ENCODE assay signal across 8 mouse cellular contexts in the genomic region with DNA sequence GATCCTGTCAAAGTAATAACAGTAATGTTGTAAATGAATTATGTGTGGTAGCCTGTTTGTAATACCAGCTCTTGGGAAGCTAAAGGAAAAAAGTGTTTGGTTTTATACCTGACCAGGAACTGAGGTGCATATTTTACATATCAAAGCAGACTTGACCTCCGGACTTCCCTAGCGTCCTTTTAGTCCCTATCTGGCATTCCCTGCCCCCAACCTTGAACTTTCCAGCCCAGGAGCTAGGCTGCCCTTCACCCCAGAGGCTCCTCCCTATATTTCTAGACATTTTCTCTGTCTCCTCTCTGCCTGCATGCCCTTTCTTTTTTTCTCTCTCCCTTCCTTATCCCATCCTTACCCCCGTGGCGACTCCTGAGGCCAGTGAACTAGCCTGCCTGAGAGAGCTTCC. TPM values are rescaled to one million over a fixed set of nuclear protein-coding genes. Genes with fewer than 3 reads are reported as not detected.
DNase-seq lines count a peak whose midpoint lies in the region; ATAC-seq and TF ChIP-seq lines count a peak whose summit lies in the region.

No protein-coding gene starts in this region.

- peak overlapping the region; percentile 97; the same call in 1 of the 2 replicates for H3K4me3 ChIP-seq in lung, embryonic 14.5 days (ENCODE audit: low read depth, low read length)
- peak overlapping the region; percentile 77 for H3K4me3 ChIP-seq in forebrain, embryonic 13.5 days
- peak overlapping the region; percentile 97 for H3K4me3 ChIP-seq in hindbrain, postnatal 0 days (ENCODE audit: low read length)
- peak overlapping the region; percentile 92 for H3K4me3 ChIP-seq in midbrain, postnatal 0 days (ENCODE audit: low read depth, low read length)

- intact Hi-C loops in left cerebral cortex, postnatal 36 days (cut with DNase I) = no loop called here

- 32% methylated on average over 4 of the region's 4 CpGs for WGBS in lung, embryonic 14.5 days
- 45% methylated on average over 4 of the region's 4 CpGs for WGBS in forebrain, embryonic 13.5 days
- 41% methylated on average over 4 of the region's 4 CpGs for WGBS in hindbrain, postnatal 0 days
- 42% methylated on average over 4 of the region's 4 CpGs for WGBS in midbrain, postnatal 0 days

- no peaks in the 10 kb centered on the region for H3K9me3 ChIP-seq in lung, embryonic 14.5 days (ENCODE audit: low read depth, low read length)
- no peaks in the 10 kb centered on the region for H3K9me3 ChIP-seq in forebrain, embryonic 13.5 days (replicated peaks)
- no peaks in the 10 kb centered on the region for H3K9me3 ChIP-seq in hindbrain, postnatal 0 days (ENCODE audit: low read length)
- H3K9me3 ChIP-seq in midbrain, postnatal 0 days (ENCODE audit: low read length) = no peaks in the 10 kb centered on the region

- TF ChIP-seq CTCF in lung, embryonic 14.5 days (IDR thresholded peaks at IDR 0.05; ENCODE audit: low read depth) = no peak
- no peak for TF ChIP-seq CTCF in hindbrain, postnatal 0 days (IDR thresholded peaks at IDR 0.05; ENCODE audit: low read depth)
- no peak for TF ChIP-seq CTCF in midbrain, postnatal 0 days (IDR thresholded peaks at IDR 0.05)

- H3K4me1 ChIP-seq in lung, embryonic 14.5 days (ENCODE audit: insufficient read depth) = no peaks in the 10 kb centered on the region
- peaks cover 16% of the 10 kb centered on the region for H3K4me1 ChIP-seq in forebrain, embryonic 13.5 days
- no peaks in the 10 kb centered on the region; the same call in 1 of the 2 replicates for H3K4me1 ChIP-seq in hindbrain, postnatal 0 days (ENCODE audit: insufficient read depth, low read length)
- 0 out of 2 replicates have a peak, but pooled peaks cover 3% of the 10 kb centered on the region for H3K4me1 ChIP-seq in midbrain, postnatal 0 days (ENCODE audit: insufficient read depth, low read length)

- no peak overlapping the region for H3K9ac ChIP-seq in lung, embryonic 14.5 days
- H3K9ac ChIP-seq in forebrain, embryonic 13.5 days = no peak overlapping the region
- H3K9ac ChIP-seq in hindbrain, postnatal 0 days (replicated peaks; ENCODE audit: low read length) = no peak overlapping the region
- no peak overlapping the region for H3K9ac ChIP-seq in midbrain, postnatal 0 days (replicated peaks; ENCODE audit: low read length, poor library complexity, severe bottlenecking)

- no peak for ATAC-seq in lung, embryonic 14.5 days (ENCODE audit: insufficient read depth)
- no peak for ATAC-seq in forebrain, embryonic 13.5 days
- ATAC-seq in hindbrain, postnatal 0 days = no peak
- no peak for ATAC-seq in midbrain, postnatal 0 days (ENCODE audit: low FRiP score)

- H3K36me3 ChIP-seq in lung, embryonic 14.5 days (ENCODE audit: insufficient read depth) = no peaks in the 10 kb centered on the region
- no peaks in the 10 kb centered on the region for H3K36me3 ChIP-seq in forebrain, embryonic 13.5 days (ENCODE audit: poor library complexity, severe bottlenecking)
- H3K36me3 ChIP-seq in hindbrain, postnatal 0 days (ENCODE audit: insufficient read depth, low read length) = no peaks in the 10 kb centered on the region
- H3K36me3 ChIP-seq in midbrain, postnatal 0 days (ENCODE audit: insufficient read depth, low read length) = no peaks in the 10 kb centered on the region

- H3K4me2 ChIP-seq in lung, embryonic 14.5 days = peak overlapping the region; percentile 74
- peak overlapping the region; percentile 73 for H3K4me2 ChIP-seq in forebrain, embryonic 13.5 days
- H3K4me2 ChIP-seq in hindbrain, postnatal 0 days (ENCODE audit: low read depth, low read length) = peak overlapping the region; percentile 67
- H3K4me2 ChIP-seq in midbrain, postnatal 0 days (ENCODE audit: low read depth, low read length, poor library complexity, severe bottlenecking) = peak overlapping the region; percentile 63

- 0 out of 2 replicates have a peak, but pooled peaks cover 16% of the 10 kb centered on the region for H3K27me3 ChIP-seq in lung, embryonic 14.5 days (ENCODE audit: insufficient read depth, low read length)
- no peaks in the 10 kb centered on the region for H3K27me3 ChIP-seq in forebrain, embryonic 13.5 days
- no peaks in the 10 kb centered on the region for H3K27me3 ChIP-seq in hindbrain, postnatal 0 days (ENCODE audit: insufficient read depth, low read length)
- H3K27me3 ChIP-seq in midbrain, postnatal 0 days (ENCODE audit: insufficient read depth, low read length) = no peaks in the 10 kb centered on the region

- DNase-seq in lung, embryonic 14.5 days = no peak
- DNase-seq in lung, postnatal 36 days = no peak
- DNase-seq in hindbrain, postnatal 0 days (ENCODE audit: low spot score) = no peak
- no peak for DNase-seq in midbrain, postnatal 0 days (ENCODE audit: low spot score)
- DNase-seq in frontal cortex, postnatal 36 days (ENCODE audit: low spot score in 2 of 2) = no peak
- DNase-seq in testis, postnatal 10 days (ENCODE audit: low spot score) = no peak
- no peak for DNase-seq in left cerebral cortex, postnatal 36 days (ENCODE audit: low spot score in 2 of 2)

- no peak overlapping the region for H3K27ac ChIP-seq in lung, embryonic 14.5 days (ENCODE audit: low read depth)
- no peak overlapping the region for H3K27ac ChIP-seq in forebrain, embryonic 13.5 days
- H3K27ac ChIP-seq in hindbrain, postnatal 0 days = peak overlapping the region; percentile 96; the same call in 1 of the 2 replicates
- peak overlapping the region; percentile 95 for H3K27ac ChIP-seq in midbrain, postnatal 0 days (ENCODE audit: low read depth, low read length)

RNA-seq across cellular contexts. Expression of gene Mkrn1, which starts 0.6 kb away (rescaled TPM):
- polyA plus RNA-seq in lung, embryonic 14.5 days (2014; fragmentation: Nextera tagmentation; extraction: Ambion mirVana) = 59.6 and 61.2 TPM in 2 replicates
- 171 and 175 TPM in 2 replicates for polyA plus RNA-seq in forebrain, embryonic 13.5 days (2015; fragmentation: Nextera tagmentation; extraction: Ambion mirVana)
- total RNA-seq in hindbrain, postnatal 0 days (2014; rRNA removed) = 212 and 244 TPM in 2 replicates
- polyA plus RNA-seq in hindbrain, postnatal 0 days (2015; fragmentation: Nextera tagmentation; extraction: Ambion mirVana) = 204 and 219 TPM in 2 replicates
- total RNA-seq in midbrain, postnatal 0 days (2014; rRNA removed) = 201 and 269 TPM in 2 replicates
- 232 and 238 TPM in 2 replicates for polyA plus RNA-seq in midbrain, postnatal 0 days (2015; fragmentation: Nextera tagmentation; extraction: Ambion mirVana)
- total RNA-seq in left cerebral cortex, postnatal 36 days (2021) = 100 to 1,000 TPM; 131 to 151 TPM

RNA-seq across cellular contexts. Expression of gene Rab19, which starts 39.9 kb away (rescaled TPM):
- polyA plus RNA-seq in lung, embryonic 14.5 days (2014; fragmentation: Nextera tagmentation; extraction: Ambion mirVana) = 2.8 and 3.7 TPM in 2 replicates
- polyA plus RNA-seq in forebrain, embryonic 13.5 days (2015; fragmentation: Nextera tagmentation; extraction: Ambion mirVana) = 0.29 and 0.31 TPM in 2 replicates
- total RNA-seq in hindbrain, postnatal 0 days (2014; rRNA removed) = 0.47 TPM in 1 of 2 replicates, not detected in the other
- 0.33 and 0.58 TPM in 2 replicates for polyA plus RNA-seq in hindbrain, postnatal 0 days (2015; fragmentation: Nextera tagmentation; extraction: Ambion mirVana)
- total RNA-seq in midbrain, postnatal 0 days (2014; rRNA removed) = 0.24 TPM in 1 of 2 replicates, not detected in the other
- polyA plus RNA-seq in midbrain, postnatal 0 days (2015; fragmentation: Nextera tagmentation; extraction: Ambion mirVana) = 0.25 TPM in 1 of 2 replicates, not detected in the other
- not detected for total RNA-seq in left cerebral cortex, postnatal 36 days (2021)

RNA-seq across cellular contexts. Expression of gene Slc37a3, which starts 43.4 kb away (rescaled TPM):
- 33.8 and 36.6 TPM in 2 replicates for polyA plus RNA-seq in lung, embryonic 14.5 days (2014; fragmentation: Nextera tagmentation; extraction: Ambion mirVana)
- 53.5 and 56.3 TPM in 2 replicates for polyA plus RNA-seq in forebrain, embryonic 13.5 days (2015; fragmentation: Nextera tagmentation; extraction: Ambion mirVana)
- 25.0 and 45.6 TPM in 2 replicates for total RNA-seq in hindbrain, postnatal 0 days (2014; rRNA removed)
- polyA plus RNA-seq in hindbrain, postnatal 0 days (2015; fragmentation: Nextera tagmentation; extraction: Ambion mirVana) = 46.2 and 48.2 TPM in 2 replicates
- total RNA-seq in midbrain, postnatal 0 days (2014; rRNA removed) = 38.1 and 46.8 TPM in 2 replicates
- polyA plus RNA-seq in midbrain, postnatal 0 days (2015; fragmentation: Nextera tagmentation; extraction: Ambion mirVana) = 54.6 and 55.4 TPM in 2 replicates
- total RNA-seq in left cerebral cortex, postnatal 36 days (2021) = 10 to 100 TPM; 70.8 to 79.2 TPM

Comparison
In these comparisons a context has a peak if more than half of its experiments do, and no peak if none do; other contexts are left out.
1. H3K27ac ChIP-seq: peak in hindbrain, postnatal 0 days (single experiment) and midbrain, postnatal 0 days (single experiment); none in lung, embryonic 14.5 days (single experiment) and forebrain, embryonic 13.5 days (single experiment).
2. Peak in every context shown above with its lines, with median percentiles within 50 percentile points of each other: H3K4me2 ChIP-seq and H3K4me3 ChIP-seq.